In the genomic region with DNA sequence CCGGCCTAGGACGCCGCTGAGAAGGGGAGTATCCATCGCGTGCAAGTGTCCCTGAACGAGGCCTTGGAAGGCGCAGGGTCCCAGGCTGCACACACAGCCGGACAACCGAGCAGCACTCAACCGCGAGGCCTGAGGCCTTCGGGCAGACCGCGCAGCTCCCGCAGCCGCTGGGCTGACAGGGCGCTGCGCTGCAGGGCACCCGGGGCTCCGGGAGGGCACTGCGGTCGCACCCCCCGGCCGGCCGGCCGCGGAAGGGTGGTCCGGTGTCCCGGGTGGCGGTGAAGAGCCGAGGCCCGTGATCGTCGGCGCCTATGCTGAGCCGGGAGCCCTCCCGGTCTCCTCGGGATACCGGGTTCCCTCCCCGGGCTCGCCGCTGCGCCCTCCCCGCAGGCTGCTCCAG, we compare ENCODE assay signal across 8 mouse cellular contexts. TPM values are rescaled to one million over a fixed set of nuclear protein-coding genes. Genes with fewer than 3 reads are reported as not detected.
DNase-seq lines count a peak whose midpoint lies in the region; ATAC-seq lines count a peak whose summit lies in the region.

No protein-coding gene starts in this region.

- ATAC-seq in cerebellum, adult (ENCODE audit: insufficient number of reproducible peaks, low FRiP score, low TSS enrichment), result peak; percentile 41
- peak; percentile 72 for ATAC-seq in forebrain, embryonic 15.5 days (replicated peaks)
- peak; percentile 29 for ATAC-seq in liver, embryonic 13.5 days (ENCODE audit: low read depth)
- ATAC-seq in stomach, embryonic 15.5 days (ENCODE audit: insufficient read depth, low FRiP score, low read depth), result peak; percentile 38; the same call in 1 of the 2 replicates
- ATAC-seq in erythroid progenitor cell, adult 5-6 weeks (replicated peaks; ENCODE audit: low FRiP score, poor library complexity, severe bottlenecking), result no peak

- H3K9ac ChIP-seq in forebrain, embryonic 15.5 days (replicated peaks), result peak overlapping the region; percentile 81
- peak overlapping the region; percentile 100 for H3K9ac ChIP-seq in liver, embryonic 13.5 days
- H3K9ac ChIP-seq in stomach, embryonic 15.5 days, result peak overlapping the region; percentile 81

- H3K27ac ChIP-seq in forebrain, embryonic 15.5 days (replicated peaks), result no peak overlapping the region
- H3K27ac ChIP-seq in liver, embryonic 13.5 days, result peak overlapping the region; percentile 98
- peak overlapping the region; percentile 21 for H3K27ac ChIP-seq in stomach, embryonic 15.5 days

- peak overlapping the region; percentile 91 for H3K4me2 ChIP-seq in forebrain, embryonic 15.5 days (replicated peaks)
- H3K4me2 ChIP-seq in liver, embryonic 13.5 days, result peak overlapping the region; percentile 79
- H3K4me2 ChIP-seq in stomach, embryonic 15.5 days, result peak overlapping the region; percentile 99

- H3K36me3 ChIP-seq in forebrain, embryonic 15.5 days, result no peaks in the 10 kb centered on the region
- H3K36me3 ChIP-seq in liver, embryonic 13.5 days, result peaks cover 8% of the 10 kb centered on the region
- no peaks in the 10 kb centered on the region for H3K36me3 ChIP-seq in stomach, embryonic 15.5 days

- under 1% methylated on average over 27 of the region's 44 CpGs for WGBS in forebrain, embryonic 15.5 days
- under 1% methylated on average over 44 of the region's 44 CpGs for WGBS in liver, embryonic 13.5 days (ENCODE audit: insufficient replicate concordance)
- under 1% methylated on average over 41 of the region's 44 CpGs for WGBS in stomach, embryonic 15.5 days

- peaks cover 32% of the 10 kb centered on the region for H3K4me1 ChIP-seq in forebrain, embryonic 15.5 days
- H3K4me1 ChIP-seq in liver, embryonic 13.5 days (replicated peaks), result peaks cover 59% of the 10 kb centered on the region
- H3K4me1 ChIP-seq in stomach, embryonic 15.5 days, result peaks cover 32% of the 10 kb centered on the region

- peaks cover 19% of the 10 kb centered on the region; the same call in 1 of the 2 replicates for H3K27me3 ChIP-seq in forebrain, embryonic 15.5 days
- peaks cover 37% of the 10 kb centered on the region for H3K27me3 ChIP-seq in liver, embryonic 13.5 days
- 0 out of 2 replicates have a peak, but pooled peaks cover 4% of the 10 kb centered on the region for H3K27me3 ChIP-seq in stomach, embryonic 15.5 days (replicated peaks)

- no peaks in the 10 kb centered on the region for H3K9me3 ChIP-seq in forebrain, embryonic 15.5 days
- no peaks in the 10 kb centered on the region for H3K9me3 ChIP-seq in liver, embryonic 13.5 days (replicated peaks)
- no peaks in the 10 kb centered on the region for H3K9me3 ChIP-seq in stomach, embryonic 15.5 days

- H3K4me3 ChIP-seq in forebrain, embryonic 15.5 days, result peak overlapping the region; percentile 77
- H3K4me3 ChIP-seq in liver, embryonic 13.5 days (replicated peaks), result peak overlapping the region; percentile 99
- peak overlapping the region; percentile 92 for H3K4me3 ChIP-seq in stomach, embryonic 15.5 days (replicated peaks)

- no peak for DNase-seq in cerebellum, postnatal 4 days (ENCODE audit: low spot score in 2 of 2)
- peak; percentile 34 for DNase-seq in right cerebral cortex, postnatal 14 days
- DNase-seq in right cerebral cortex, adult 18-20 months, result no peak
- DNase-seq in liver, embryonic 13.5 days, result peak; percentile 49

RNA-seq across cellular contexts. Expression of a gene that starts 0.5 kb away (rescaled TPM):
- 0.06 TPM in 1 of 2 replicates, not detected in the other for polyA plus RNA-seq in forebrain, embryonic 15.5 days (2015; fragmentation: Nextera tagmentation; extraction: Ambion mirVana)
- not detected in 2 replicates for polyA plus RNA-seq in liver, embryonic 13.5 days (2015; fragmentation: Nextera tagmentation; extraction: Ambion mirVana)
- 0.05 and 0.12 TPM in 2 replicates for polyA plus RNA-seq in stomach, embryonic 15.5 days (2015; fragmentation: Nextera tagmentation; extraction: Ambion mirVana)
- total RNA-seq in erythroid progenitor cell, adult 5-6 weeks (2015; ENCODE audit: low replicate concordance), result not detected in 2 replicates
- total RNA-seq in erythroid progenitor cell, adult 5-6 weeks (2017; ENCODE audit: low replicate concordance), result 0.51 TPM in 1 of 2 replicates, not detected in the other

RNA-seq across cellular contexts. Expression of a gene that starts 2.4 kb away (rescaled TPM):
- 22.2 and 23.5 TPM in 2 replicates for polyA plus RNA-seq in forebrain, embryonic 15.5 days (2015; fragmentation: Nextera tagmentation; extraction: Ambion mirVana)
- polyA plus RNA-seq in liver, embryonic 13.5 days (2015; fragmentation: Nextera tagmentation; extraction: Ambion mirVana), result 46.8 and 57.1 TPM in 2 replicates
- 24.0 and 25.8 TPM in 2 replicates for polyA plus RNA-seq in stomach, embryonic 15.5 days (2015; fragmentation: Nextera tagmentation; extraction: Ambion mirVana)
- 119 and 142 TPM in 2 replicates for total RNA-seq in erythroid progenitor cell, adult 5-6 weeks (2015; ENCODE audit: low replicate concordance)
- total RNA-seq in erythroid progenitor cell, adult 5-6 weeks (2017; ENCODE audit: low replicate concordance), result 109 and 145 TPM in 2 replicates

RNA-seq across cellular contexts. Expression of a gene that starts 46.3 kb away (rescaled TPM):
- 51.5 and 52.3 TPM in 2 replicates for polyA plus RNA-seq in forebrain, embryonic 15.5 days (2015; fragmentation: Nextera tagmentation; extraction: Ambion mirVana)
- polyA plus RNA-seq in liver, embryonic 13.5 days (2015; fragmentation: Nextera tagmentation; extraction: Ambion mirVana), result 14.4 and 15.0 TPM in 2 replicates
- 25.5 and 30.3 TPM in 2 replicates for polyA plus RNA-seq in stomach, embryonic 15.5 days (2015; fragmentation: Nextera tagmentation; extraction: Ambion mirVana)
- total RNA-seq in erythroid progenitor cell, adult 5-6 weeks (2015; ENCODE audit: low replicate concordance), result 4.3 and 8.8 TPM in 2 replicates
- 4.4 and 4.5 TPM in 2 replicates for total RNA-seq in erythroid progenitor cell, adult 5-6 weeks (2017; ENCODE audit: low replicate concordance)

RNA-seq across cellular contexts. Expression of a gene that starts 58.1 kb away (rescaled TPM):
- not detected in 2 replicates for polyA plus RNA-seq in forebrain, embryonic 15.5 days (2015; fragmentation: Nextera tagmentation; extraction: Ambion mirVana)
- not detected in 2 replicates for polyA plus RNA-seq in liver, embryonic 13.5 days (2015; fragmentation: Nextera tagmentation; extraction: Ambion mirVana)
- not detected in 2 replicates for polyA plus RNA-seq in stomach, embryonic 15.5 days (2015; fragmentation: Nextera tagmentation; extraction: Ambion mirVana)
- total RNA-seq in erythroid progenitor cell, adult 5-6 weeks (2015; ENCODE audit: low replicate concordance), result not detected in 2 replicates
- not detected in 2 replicates for total RNA-seq in erythroid progenitor cell, adult 5-6 weeks (2017; ENCODE audit: low replicate concordance)

Comparison
In these comparisons a context has a peak if more than half of its experiments do, and no peak if none do; other contexts are left out.
1. DNase-seq: peak in right cerebral cortex, postnatal 14 days (single experiment) and liver, embryonic 13.5 days (single experiment); none in cerebellum, postnatal 4 days (0 of 2) and right cerebral cortex, adult 18-20 months (single experiment).
2. Peak in every context shown above with its lines, with median percentiles within 50 percentile points of each other: H3K4me2 ChIP-seq, H3K4me3 ChIP-seq and H3K9ac ChIP-seq.